Mouse (Mus musculus) gastrocnemius, postnatal 25 days (tissue): ENCODE measurements around the gene Pum3. TPM values are rescaled to one million over a fixed set of nuclear protein-coding genes. Genes with fewer than 3 reads are reported as not detected.
"Not testable (repeated sequence)": the region's sequence is repeated elsewhere in the genome, so short reads cannot be mapped to it uniquely, and the experiment has no call there.

Source experiments
- DNase-seq: peaks from one replicate; pipeline ENCODE4 v3.0.0; 2022
- total RNA-seq, 2 experiments: library from RNA; stranded (reverse); gene quantifications; 1 replicate in 1 of 2; 2 replicates in 1 of 2; pipeline ENCODE4 v1.2.3; 2021

Pum3 gene
- total RNA-seq, 2 experiments from 2014 or later: 20.6 to 25.1 TPM

DNA sequence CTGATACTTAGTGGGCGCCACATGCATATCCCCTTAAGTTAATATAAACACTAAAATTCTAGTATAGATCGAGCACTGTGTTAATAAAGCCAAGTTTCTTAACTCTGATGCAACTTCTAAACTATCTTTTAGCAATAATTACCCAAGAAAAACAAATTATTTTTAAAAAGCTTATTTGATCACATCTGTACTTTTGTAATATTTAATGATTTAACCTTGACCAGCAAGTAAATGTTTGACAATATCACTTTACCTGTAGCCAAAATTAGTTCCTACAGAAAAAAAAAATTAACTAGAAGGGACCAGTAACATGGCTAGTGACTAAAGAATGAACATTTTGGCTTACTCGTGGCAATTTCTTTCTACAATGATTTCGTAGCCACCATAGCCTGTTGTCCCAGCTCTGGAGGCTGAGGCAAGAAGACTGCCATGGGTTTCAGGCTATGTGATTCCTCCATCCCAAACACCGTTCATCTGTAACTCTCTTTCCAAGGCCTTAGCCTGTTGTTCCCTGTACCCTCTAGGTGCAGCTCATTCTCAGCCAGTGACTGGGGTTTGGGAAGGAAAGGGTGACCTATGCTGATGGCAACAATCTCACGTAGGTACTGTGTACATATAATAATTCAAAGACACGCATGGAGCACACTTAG, 35.2 kb downstream of the Pum3 start:
- no peak for DNase-seq

DNA sequence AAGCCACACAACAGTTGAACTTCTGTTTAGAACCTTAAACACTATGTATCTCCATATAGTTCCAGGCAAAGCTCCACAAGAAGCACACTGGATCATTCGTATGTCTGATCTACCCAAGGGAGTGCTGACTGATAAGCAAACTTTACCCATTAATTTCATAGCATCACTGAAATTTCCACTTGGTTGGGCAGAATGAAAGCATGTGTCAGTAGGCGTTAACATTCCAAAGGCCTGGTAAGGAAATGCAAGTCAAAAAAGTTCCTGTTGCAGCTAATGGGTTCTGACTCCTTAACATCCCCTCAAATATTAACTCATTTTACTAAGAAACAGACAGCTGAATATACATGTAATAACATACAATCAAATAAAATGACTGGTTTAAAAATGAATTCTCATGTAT, 37.2 kb downstream of the Pum3 start:
- DNase-seq: no peak

DNA sequence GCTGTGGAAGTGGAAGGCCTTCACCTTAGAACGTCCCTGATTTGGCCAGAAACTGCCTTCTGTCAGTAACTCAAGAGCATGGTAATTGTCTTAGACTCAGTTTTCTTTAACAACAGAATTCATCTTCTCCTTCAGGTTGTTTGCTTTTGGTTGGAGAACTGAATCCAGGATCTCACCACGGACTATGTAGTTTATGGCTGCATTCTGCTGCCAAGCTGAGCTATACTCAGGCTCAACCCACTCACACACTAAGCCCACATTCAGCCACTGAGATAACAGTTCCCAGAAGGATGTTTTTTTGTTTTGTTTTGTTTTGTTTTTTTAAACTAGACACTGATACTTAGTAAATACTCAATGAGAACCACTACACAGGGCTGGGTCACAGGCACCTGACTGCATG, 38.3 kb downstream of the Pum3 start:
- no peak for DNase-seq

GRCm38 (mm10) chr19:27389566-27389965, 40.1 kb downstream of the Pum3 start:
- not testable (repeated sequence) for DNase-seq

DNA sequence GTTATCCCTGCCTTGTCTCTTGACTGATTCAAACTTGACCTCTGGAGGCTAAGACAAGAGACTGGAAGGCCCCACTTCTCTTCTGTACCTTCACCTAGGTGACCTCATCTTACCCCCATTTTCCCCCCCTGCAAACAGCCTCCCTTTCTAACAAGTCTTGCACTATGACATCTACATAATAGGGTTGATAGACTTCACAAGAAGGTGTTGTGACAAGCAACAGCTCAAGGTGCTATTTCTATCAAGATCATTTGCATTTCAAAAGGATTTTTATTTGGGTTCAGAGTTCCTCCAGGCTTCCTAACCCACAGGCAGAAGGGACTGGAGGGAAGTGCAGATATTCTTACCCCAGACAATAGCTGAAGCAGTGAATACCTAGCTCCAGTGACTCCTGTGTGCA, 44.3 kb downstream of the Pum3 start:
- no peak for DNase-seq

- no peak for DNase-seq
Measured at GRCm38 (mm10) chr19:27383266-27383665, 46.4 kb downstream of the Pum3 start.

DNA sequence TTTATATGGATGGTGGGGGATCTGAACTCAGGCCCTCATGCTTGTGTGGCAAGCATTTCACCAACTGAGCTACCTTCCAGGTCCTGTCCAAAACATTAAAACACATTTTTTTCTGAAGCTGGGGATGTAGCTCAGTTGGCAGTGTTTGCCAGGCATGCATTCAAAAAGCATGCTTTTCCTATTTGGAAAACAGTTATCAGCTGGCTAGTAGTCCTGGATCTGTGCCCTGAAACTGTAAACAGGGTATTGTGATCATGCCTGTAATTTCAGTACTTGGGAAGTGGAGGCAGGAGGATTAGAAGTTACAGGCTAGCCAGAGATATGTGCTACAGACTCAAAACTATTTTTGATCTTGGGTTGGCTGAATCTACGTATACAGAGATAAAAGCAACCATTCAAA, 47.5 kb downstream of the Pum3 start:
- no peak for DNase-seq

- no peak for DNase-seq
Measured at GRCm38 (mm10) chr19:27379712-27380401, 49.8 kb downstream of the Pum3 start.

- no peak for DNase-seq
Measured at GRCm38 (mm10) chr19:27370784-27371183, 58.8 kb downstream of the Pum3 start.

DNA sequence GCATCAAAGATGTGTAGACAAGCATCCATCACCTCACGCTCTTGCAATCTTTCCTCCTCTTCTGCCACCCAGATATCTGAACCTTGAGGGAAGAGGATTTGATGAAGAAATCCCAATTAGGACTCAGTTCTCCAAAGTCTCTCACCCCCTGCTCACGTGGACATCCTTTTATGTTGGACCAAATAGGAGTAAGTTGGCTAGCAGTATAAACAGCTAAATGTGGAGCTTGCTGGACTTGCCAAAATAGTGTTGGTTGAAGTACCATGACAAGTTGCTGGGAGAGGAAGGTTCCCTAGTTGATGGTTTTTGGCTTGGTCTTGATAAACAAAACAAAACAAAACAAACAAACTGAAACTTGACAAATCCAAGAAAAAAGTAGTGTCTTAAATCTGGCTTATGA, 59.5 kb downstream of the Pum3 start:
- DNase-seq: no peak

- no peak for DNase-seq
Measured at GRCm38 (mm10) chr19:27369461-27370135, 60.0 kb downstream of the Pum3 start.

DNA sequence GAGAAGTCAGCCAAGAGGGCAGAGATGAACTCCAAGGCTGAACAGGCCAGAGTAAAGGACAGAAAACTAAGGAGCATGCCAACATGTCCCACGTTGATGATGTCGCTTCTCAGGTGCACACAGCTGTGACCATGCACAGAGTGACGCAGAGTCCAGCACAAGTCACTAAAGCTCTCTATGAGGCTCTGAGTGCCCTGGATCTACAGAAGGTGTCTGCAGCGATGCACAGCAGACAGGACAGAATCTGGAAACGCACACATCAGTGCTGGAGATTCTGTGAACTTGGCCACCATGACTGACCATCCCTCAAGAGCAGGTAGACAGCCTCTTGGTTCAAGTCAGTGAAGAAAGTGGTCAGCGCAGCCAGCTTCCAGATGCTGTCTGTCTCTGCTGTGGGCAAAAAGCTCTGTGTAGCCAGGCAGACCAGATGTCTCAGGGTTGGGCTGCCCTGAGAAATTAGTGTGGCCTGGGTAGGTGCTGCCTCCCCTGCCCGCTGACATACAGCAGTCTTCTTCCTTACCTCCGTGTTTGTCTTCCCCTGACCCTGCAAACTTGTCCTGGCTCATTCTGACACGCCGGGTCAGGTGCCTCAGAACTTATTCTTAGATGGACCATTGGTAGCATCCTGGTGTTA, 63.4 kb downstream of the Pum3 start:
- no peak for DNase-seq

GRCm38 (mm10) chr19:27364521-27364931, 65.1 kb downstream of the Pum3 start:
- peak; percentile 61 for DNase-seq

DNA sequence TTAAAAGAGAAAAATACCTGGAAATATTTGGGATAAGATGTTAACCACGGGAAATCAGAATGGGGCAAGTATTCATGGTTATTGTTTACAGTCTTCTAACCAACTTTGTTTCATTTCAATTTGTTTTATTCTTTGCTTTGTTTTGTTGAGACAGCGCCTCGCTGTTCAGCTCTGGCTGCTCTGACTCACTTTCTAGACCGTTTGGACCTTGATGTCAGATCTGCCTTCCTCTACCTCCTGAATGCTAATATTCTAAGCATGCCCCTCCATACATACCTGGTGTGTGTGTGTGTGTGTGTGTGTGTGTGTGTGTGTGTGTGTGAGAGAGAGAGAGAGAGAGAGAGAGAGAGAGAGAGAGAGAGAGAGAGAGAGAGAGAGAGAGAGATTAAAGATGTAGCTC, 65.7 kb downstream of the Pum3 start:
- no peak for DNase-seq

- no peak for DNase-seq
Measured at GRCm38 (mm10) chr19:27360381-27360780, 69.2 kb downstream of the Pum3 start.

DNA sequence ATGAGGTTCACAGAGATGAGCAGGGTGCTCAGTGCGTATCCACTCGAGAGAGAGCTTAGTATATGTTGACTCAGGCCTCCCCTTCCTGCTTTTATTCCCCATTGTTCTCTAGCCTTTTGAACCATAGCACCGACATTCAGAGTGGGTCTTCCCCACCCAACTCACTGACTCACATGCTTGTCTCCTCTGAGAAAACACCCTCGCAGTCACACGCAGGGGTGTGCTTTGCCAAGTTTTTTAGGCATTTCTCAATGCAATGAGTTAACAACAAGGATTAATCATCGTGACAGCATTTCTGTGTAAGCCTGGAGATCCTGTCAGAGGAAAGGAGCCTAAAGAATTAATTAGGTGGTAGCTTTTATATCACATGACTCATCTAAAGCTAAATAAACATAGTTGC, 77.9 kb downstream of the Pum3 start:
- DNase-seq: no peak

DNA sequence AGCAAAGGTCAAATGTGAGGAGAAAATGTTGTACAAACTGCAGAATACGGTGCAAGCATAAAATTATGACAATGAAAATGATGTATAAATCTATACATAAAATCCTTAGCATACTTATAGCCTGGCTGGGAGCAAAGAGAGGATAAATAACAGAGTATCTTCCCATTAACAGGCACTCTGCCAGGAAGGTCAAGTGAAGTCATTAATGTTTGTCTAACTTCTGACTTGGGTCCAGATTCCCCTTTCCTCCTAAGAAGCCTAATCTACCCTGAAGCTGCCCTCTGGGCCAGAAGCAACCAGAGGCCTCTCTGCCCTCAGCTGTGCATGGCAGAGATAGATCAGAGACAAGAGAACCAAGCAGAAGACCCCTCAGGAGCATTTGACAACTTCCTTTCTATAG, 83.1 kb downstream of the Pum3 start:
- DNase-seq: no peak

Other genes starting within 250 kb of the Pum3 start
- 10 to 100 TPM; 58.5 to 67.2 TPM for gene Vldlr, start 213.3 kb downstream of the Pum3 start, total RNA-seq
- gene Kcnv2, start 107.2 kb downstream of the Pum3 start, total RNA-seq: under 1 TPM; 0.05 TPM